Mouse (Mus musculus) myocyte (in vitro differentiated cells): ENCODE measurements around the gene Nup37.

Experiments used
- CEBPB ChIP-seq: IDR thresholded peaks from 2 replicates; pipeline ENCODE4 v1.6.1; 2011; ENCODE audit warnings: mild to moderate bottlenecking, moderate library complexity; ENCODE audit not compliant: poor library complexity, insufficient read depth, severe bottlenecking
- MYOD1 ChIP-seq, 3 experiments: IDR thresholded peaks; one replicate each; pipeline ENCODE4 v1.6.1; 2011; ENCODE audit warnings: control low read depth in 2 of 3, low read depth in 2 of 3, mild to moderate bottlenecking in 2 of 3, moderate library complexity in 1 of 3; ENCODE audit not compliant: insufficient read length in 2 of 3, control insufficient read depth in 1 of 3
- POLR2A ChIP-seq: IDR thresholded peaks from one replicate; pipeline ENCODE4 v1.6.1; 2011; ENCODE audit warnings: low read depth, mild to moderate bottlenecking, control low read depth, moderate library complexity; ENCODE audit not compliant: insufficient read length
- POLR2AphosphoS2 ChIP-seq: IDR thresholded peaks from one replicate; pipeline ENCODE4 v1.6.1; 2011; ENCODE audit warnings: low read depth, control low read depth; ENCODE audit not compliant: insufficient read length

GRCm38 (mm10) chr10:88162676-88163075 is 15.9 kb downstream of the Nup37 start:
- TF ChIP-seq MYOD1 (IDR thresholded peaks at IDR 0.05; ENCODE audit: control insufficient read depth in 1 of 3, insufficient read length in 2 of 3, low read depth in 2 of 3) (no peak), POLR2A (no peak), POLR2AphosphoS2 (no peak), CEBPB (no peak)
